Mouse (Mus musculus) telencephalon, adult 2 months (tissue): Measurements from ENCODE around the gene Teddm1a.
A peak's percentile ranks its signal among the peaks of the same experiment; 100 is the strongest.
"Not testable (repeated sequence)": the region's sequence is repeated elsewhere in the genome, so short reads cannot be mapped to it uniquely, and the experiment has no call there.

Source experiments
- DNase-seq: peaks from one replicate; pipeline ENCODE4 v3.0.0-alpha.2; 2011; ENCODE audit warnings: low read depth, low spot score

Teddm1a gene

GRCm38 (mm10) chr1:153891442-153891841 is at the start of gene Teddm1a:
TSS of gene Teddm1a (plus strand) at chr1:153891742.
- DNase-seq: no peak

GRCm38 (mm10) chr1:153842121-153842740 is 49.3 kb upstream of the Teddm1a start:
- DNase-seq: no peak

GRCm38 (mm10) chr1:153844042-153844441 is 47.5 kb upstream of the Teddm1a start, which contains the start of gene Rgsl1:
TSS of gene Rgsl1 (minus strand) at chr1:153844142.
- DNase-seq: no peak

- DNase-seq: no peak
These were observed 45.1 kb upstream of the Teddm1a start for GRCm38 (mm10) chr1:153846420-153846819.

GRCm38 (mm10) chr1:153846867-153847266 is 44.7 kb upstream of the Teddm1a start:
- DNase-seq: peak; percentile 17

- DNase-seq: not testable (repeated sequence)
These were observed 38.8 kb upstream of the Teddm1a start for GRCm38 (mm10) chr1:153852696-153853095.

GRCm38 (mm10) chr1:153855946-153856345 is 35.6 kb upstream of the Teddm1a start:
- no peak for DNase-seq

GRCm38 (mm10) chr1:153874045-153874444 is 17.5 kb upstream of the Teddm1a start, which contains the start of gene Teddm1b:
TSS of gene Teddm1b (plus strand) at chr1:153874345.
- DNase-seq: no peak

GRCm38 (mm10) chr1:153880391-153880790 is 11.2 kb upstream of the Teddm1a start:
- not testable (repeated sequence) for DNase-seq

- DNase-seq: no peak
These were observed 5.4 kb upstream of the Teddm1a start for GRCm38 (mm10) chr1:153886024-153886633.

- DNase-seq: no peak
These were observed 1.4 kb upstream of the Teddm1a start for GRCm38 (mm10) chr1:153890121-153890520.

- no peak for DNase-seq
These were observed 2.2 kb downstream of the Teddm1a start for GRCm38 (mm10) chr1:153893746-153894145.

- DNase-seq: no peak
These were observed 2.8 kb downstream of the Teddm1a start for GRCm38 (mm10) chr1:153894201-153894893.

GRCm38 (mm10) chr1:153894979-153895378 is 3.4 kb downstream of the Teddm1a start:
- peak; percentile 71 for DNase-seq

- no peak for DNase-seq
These were observed 5.7 kb downstream of the Teddm1a start for GRCm38 (mm10) chr1:153897196-153897595.

GRCm38 (mm10) chr1:153898989-153899730 is 7.6 kb downstream of the Teddm1a start:
- no peak for DNase-seq

GRCm38 (mm10) chr1:153899731-153900380 is 8.3 kb downstream of the Teddm1a start, which contains the start of the genes Glul and Teddm2:
TSS of gene Glul (plus strand) at chr1:153899944.
TSS of gene Teddm2 (minus strand) at chr1:153900228.
- peak; percentile 91 for DNase-seq

GRCm38 (mm10) chr1:153900381-153900780 is 8.8 kb downstream of the Teddm1a start:
- no peak for DNase-seq

GRCm38 (mm10) chr1:153900860-153901730 is 9.6 kb downstream of the Teddm1a start:
- DNase-seq: no peak

- DNase-seq: no peak
These were observed 11.5 kb downstream of the Teddm1a start for GRCm38 (mm10) chr1:153903006-153903405.
